Mouse (Mus musculus) testis, postnatal 10 days (tissue): ENCODE measurements around the gene B3galt4.
A peak's percentile ranks its signal among the peaks of the same experiment; 100 is the strongest.
"Not testable (repeated sequence)": the region's sequence is repeated elsewhere in the genome, so short reads cannot be mapped to it uniquely, and the experiment has no call there.

Source experiments
- DNase-seq: peaks from one replicate; pipeline ENCODE4 v3.0.0; 2021; ENCODE audit warnings: low spot score

The B3galt4 gene

DNA sequence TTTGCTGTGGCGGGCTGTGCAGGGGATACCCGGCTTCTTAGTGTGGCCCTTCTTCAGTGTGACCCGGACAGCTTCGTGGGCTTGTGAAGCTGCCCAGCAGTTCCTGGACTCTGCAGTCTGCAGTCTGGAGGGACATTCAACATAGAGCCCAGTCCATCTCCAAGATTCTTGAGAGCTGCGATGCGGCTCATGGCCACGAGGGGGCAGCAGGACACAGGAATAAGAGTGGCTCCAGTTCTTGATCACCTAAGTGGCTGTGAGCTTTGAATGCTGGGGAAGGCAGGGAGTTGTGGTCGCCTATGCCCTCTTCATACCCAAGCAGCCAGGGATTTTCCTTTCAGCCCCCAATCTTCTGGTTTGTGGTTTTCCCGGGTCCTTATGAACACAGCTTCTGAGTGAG, 17.2 kb upstream of the B3galt4 start:
- peak; percentile 83 for DNase-seq

DNA sequence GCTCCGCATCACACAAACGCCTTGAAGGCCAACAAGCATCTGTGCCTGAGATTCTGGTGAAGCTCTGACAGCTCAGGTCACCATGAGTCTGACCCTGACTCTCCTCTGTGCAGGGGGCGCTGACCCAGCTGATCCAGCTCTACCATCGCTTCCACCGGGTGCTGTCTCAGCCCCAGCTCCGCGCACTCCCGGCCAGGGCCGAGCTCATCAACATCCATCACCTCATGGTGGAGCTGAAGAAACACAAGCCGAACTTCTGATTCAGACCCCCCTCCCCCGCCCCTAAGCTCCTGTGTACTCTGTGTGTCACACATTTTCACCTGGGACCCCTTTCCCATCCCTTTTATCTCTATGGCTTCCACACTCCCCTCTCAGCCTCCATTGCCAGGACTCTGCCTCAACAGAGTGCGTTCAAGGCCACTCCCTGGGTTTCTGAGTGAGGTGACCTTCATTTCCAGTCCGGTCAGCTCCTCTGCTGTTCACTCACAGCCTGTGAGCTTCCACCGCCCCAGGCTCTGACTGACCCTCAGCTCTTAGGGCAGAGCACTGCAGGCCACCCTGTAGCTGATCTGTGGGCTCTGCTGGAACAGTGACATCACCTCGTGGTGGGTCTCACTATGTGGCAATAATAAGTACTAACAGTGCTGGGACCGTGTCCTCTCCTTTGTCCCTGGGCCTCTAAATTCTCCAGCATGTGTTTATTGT, 14.7 kb upstream of the B3galt4 start:
- peak; percentile 49 for DNase-seq

DNA sequence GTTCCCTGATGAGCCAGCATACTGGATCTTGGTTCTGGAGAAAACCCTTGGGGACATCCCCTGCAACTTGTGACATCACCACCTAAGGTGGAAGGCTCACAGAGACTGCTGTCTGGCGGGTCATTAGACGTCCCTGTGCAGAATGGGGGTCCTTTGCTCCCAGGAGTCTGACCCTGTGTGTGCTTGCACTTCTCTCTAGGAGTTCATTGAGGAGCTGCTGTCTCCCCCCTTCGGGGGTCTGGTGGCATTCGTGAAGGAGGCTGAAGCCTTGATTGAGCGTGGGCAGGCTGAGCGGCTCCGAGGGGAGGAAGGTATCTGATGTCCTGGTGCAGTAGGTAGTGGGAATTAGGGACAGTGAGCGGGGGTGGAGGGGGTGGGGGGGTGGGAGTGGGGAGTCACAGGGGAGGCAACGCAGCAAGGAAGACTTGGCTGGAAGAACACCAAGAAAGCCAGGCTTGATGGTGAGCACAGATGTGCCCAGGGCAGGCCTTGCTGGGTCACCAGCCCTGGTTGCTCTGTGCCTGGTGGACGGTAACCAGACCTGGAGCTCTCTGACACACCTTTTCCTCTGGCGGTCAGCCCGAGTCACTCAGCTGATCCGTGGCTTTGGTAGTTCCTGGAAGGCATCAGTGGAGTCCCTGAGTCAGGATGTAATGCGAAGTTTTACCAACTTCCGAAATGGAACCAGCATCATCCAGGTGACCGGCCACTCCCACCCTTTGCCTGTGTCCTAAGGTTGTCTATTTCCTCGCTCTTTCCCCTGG, 14.0 kb upstream of the B3galt4 start:
- peak; percentile 55 for DNase-seq

DNA sequence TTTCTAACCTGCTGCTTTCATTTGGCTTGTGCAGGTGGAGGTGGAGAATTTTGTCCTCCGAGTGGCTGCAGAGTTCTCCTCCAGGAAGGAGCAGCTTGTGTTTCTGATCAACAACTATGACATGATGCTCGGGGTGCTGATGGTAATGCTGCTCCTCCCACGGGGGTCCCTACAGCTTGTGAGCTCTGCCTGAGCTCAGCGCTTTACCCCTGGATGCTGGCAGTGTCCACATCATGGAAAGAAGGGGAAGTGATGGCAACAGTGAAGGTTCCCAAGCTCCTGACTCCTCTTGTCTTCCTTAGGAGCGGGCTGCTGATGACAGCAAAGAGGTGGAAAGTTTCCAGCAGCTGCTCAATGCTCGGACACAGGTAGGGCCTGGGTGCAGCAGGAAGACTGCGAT, 11.6 kb upstream of the B3galt4 start:
- no peak for DNase-seq

DNA sequence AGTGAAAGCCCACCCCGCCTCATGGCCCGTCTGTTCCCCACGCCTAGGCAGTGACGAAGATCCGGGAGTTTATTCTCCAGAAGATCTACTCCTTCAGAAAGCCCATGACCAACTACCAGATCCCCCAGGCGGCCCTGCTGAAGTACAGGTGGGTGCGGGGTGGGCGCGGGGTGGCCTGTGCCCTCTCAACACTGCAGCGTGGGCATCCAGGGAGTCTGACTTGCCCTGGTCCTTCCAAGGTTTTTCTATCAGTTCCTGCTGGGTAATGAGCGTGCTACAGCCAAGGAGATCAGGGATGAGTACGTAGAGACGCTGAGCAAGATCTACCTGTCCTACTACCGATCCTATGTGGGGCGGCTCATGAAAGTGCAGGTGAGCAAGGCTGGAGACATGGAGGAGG, 8.7 kb upstream of the B3galt4 start:
- no peak for DNase-seq

DNA sequence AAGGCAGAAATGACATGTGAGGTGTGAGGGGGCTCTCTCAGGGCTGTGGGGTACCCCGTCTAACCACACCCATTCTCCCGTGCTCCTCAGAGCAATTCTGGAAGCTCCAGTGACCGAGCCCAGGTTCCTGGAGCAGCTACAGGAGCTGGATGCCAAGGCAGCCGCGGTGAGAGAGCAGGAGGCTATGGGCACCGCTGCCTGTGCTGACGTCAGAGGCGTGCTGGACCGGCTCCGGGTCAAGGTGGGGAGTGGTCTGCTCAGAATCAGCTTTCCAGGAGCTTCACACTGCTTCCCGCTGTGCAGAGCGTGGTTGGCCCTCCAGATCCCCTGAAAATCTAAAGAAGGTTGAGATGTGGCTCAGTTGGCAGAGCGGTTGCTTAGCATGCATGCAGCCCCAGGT, 7.8 kb upstream of the B3galt4 start:
- peak; percentile 65 for DNase-seq

DNA sequence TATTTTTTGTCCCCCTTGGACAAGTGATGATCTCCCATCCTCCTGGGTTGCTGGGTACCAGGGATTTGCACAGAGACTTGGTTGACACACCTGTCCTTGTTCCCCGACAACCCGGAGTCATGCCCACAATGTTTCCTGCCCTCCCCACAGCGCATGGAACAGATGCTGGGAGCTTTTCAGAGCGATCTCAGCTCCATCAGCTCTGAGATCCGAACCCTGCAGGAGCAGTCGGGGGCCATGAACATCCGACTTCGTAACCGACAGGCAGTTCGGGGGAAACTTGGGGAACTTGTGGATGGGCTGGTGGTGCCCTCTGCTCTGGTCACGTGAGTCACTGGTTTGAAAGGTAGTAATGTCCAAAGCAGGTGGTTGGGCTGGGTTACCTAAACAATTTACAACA, 7.2 kb upstream of the B3galt4 start:
- no peak for DNase-seq

DNA sequence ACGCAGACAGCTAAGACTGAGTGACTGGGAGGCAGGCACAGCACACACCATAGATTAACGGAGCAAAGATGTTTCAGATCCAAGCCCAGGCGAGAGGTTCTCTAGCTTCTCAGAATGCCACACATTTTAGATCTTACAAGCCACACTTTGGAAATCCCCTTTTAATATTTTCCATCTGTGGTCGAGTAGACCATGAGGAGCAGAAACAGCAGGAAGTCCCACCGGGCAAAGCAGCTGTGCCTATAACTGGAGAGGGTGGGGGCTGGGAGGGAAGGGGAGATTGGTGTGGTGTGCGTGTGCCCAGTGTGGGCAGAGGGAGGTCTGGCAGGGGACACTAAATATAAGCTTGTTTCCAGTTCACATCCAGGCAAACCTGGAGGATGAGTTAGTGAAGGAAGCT, 6.2 kb upstream of the B3galt4 start:
- DNase-seq = no peak

DNA sequence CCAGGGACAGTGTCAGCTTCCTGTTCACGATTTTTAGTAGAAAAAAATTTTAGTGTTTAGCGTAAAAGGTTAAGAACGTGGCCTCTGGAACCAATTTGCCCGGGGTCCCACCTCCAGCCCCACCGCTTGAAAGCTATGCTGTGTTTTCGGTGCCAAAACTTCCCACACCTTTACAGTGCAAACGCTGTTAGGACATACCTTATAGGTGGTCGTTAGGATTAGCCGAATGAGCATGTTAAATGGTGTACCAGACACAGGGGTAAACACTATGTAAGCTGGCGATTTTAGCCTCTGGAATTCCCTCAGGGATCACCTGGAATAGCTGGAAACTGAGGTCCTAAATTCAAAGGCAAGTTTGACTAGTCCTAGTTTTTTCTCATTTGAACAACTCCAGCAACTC, 5.0 kb upstream of the B3galt4 start:
- DNase-seq = no peak

DNA sequence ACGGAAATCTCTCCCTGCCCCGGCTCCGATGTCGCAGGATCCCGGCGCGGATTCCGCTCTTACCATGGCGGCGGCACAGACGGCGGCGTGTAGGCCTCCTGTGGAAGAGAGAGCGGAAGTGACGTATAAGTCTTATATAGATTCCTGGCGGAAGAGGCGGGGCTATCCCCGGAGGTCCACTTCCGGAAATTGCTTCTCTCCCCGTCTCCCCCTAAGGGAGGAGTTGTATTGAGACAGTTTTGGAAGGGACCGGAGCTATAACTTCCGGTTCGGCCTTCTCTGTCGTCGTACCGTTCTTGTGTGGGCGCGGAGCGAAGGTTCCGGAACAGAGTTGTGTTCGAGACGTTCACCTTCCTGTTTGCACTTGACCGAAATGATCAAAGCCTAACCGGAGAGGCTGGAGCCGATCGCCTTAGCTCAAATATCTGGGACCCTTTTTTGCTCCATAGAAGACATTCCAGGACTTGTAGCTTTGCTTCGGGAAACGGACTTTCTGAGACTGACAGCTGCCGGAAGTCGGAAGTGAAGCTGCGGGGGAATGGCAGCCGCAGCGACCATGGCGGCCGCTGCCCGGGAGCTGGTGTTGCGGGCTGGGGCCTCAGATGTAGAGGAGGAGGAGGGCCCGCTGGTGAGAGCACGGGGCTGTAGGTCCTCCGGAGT, 4.4 kb upstream of the B3galt4 start, which contains the start of the genes Vps52 and Rps18:
Gene Vps52 (plus strand): TSS at position 258 of the 660 bp plus-strand sequence.
Gene Rps18 (minus strand): TSS at position 447 of the 660 bp plus-strand sequence.
- peak; percentile 95 for DNase-seq

DNA sequence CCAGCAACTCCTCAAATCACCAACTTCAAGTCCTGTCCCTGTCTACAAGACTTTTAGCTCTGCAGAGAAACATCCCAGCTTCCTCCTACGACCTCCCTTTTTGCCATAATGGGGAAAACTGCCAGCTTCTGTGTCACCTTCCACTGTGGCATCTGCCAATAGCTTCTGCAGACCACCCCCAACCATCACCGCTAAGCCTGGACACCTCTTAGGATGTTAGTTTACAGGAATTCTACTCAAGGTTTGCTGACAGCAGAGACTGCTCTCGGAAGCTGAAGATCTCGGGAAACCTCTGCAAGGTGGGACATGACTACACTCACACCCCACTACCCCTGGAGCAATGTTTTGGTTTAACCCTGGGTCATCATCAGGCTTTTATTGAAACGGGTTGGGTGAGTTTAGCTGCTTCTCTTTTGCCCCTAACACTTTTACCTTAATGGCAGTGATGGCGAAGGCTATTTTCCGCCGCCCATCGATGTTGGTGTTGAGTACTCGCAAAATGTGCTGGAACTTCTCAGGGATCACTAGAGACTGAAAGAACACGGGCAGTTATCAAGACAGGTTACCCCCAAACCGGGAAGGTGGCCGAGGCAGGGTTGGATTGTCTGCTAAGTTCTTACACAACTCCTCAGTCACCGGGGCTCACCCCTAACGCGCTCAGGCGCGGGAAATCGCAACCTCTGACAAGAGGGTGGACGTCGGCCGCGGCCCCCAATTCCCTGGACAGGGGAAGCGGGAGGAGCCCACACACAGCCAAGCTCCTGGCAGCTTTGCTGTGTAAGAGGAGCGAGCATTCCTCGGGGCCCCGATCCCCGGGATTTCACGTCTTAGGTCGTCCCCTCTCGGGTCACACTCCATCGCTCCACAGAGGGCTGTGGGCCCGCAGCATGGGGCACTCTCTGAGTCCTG, 3.6 kb upstream of the B3galt4 start:
- peak; percentile 71 for DNase-seq

DNA sequence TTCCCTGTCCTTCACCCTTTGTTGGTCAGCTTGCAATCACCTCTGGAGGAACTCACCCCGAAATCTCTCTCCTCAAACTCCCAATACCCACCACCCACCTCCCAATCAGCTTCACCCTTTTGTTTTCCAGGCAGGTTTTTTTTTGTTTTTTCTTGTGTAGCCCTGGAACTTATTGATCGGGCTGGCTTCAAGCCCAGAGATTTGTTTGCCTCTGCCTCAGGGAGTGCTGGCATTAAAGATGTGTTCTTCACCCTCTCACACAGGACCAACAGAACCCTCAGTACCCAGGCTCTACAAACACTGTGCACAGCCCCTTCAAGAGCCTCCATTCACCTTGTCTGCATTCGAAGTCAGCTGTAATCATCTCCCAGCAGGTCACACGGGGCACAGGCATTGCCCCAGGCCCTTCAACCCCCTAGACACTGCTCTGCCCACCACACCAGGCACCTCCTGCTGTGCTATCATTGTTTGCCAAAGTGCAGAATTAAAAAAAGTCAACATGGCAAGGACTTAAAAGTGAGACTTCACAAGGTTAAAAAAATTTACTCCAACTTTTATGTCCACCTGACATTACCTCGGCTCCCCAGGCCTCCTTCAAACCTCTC, 2.8 kb upstream of the B3galt4 start:
- DNase-seq = no peak

DNA sequence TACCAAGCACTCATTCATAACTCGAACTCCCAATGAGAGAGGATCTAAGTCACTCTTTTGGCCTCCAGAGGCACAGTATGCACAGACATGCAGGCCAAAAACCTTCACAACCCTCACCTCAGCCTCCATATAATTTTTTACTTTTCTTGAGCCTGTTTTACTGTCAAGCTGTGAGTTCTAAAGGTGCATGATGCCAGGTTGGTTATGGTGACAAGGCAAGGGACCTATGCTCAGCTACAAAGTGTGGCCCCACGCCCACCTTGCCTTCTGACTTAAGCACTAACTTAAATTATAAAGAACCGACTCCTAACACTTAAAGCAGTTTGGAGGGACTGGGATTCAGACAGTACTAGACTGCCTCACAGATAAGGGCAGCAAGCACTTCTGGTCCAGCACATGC, 2.0 kb upstream of the B3galt4 start:
- DNase-seq = no peak

DNA sequence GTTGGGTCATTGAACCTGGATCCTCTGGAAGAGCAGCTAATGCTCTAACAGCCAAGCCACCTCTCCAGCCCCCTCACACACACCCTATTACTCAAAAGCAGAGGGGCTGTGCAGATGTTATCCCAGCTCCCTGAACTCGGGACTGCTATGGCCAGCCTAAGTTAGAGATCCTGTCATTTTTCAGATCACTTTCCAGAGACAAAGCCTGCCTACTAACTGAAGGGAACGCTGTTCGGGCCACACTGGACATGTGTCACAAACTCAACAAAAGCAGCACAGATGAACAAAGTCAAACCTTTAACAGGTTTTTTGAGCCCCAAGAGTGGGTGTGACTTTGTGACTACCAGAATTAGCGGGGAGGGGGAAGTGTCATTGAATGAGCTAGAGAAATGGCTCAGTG, 1.6 kb upstream of the B3galt4 start:
- DNase-seq = no peak

DNA sequence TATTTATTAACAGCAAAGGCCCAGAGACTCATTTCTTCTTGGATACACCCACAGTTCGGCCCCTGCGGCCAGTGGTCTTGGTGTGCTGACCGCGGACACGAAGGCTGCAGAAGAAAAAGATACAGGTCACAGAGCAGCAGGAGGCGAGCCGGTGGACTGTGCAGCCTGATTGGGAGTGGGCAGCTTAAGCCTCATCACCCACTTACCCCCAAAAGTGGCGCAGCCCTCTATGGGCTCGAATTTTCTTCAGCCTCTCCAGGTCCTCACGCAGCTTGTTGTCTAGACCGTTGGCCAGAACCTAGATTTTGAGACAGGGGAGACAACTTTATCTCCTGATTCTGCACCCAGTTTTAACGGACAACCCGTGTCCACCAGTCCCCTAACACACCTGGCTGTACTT, 727 bp upstream of the B3galt4 start:
- DNase-seq = not testable (repeated sequence)

DNA sequence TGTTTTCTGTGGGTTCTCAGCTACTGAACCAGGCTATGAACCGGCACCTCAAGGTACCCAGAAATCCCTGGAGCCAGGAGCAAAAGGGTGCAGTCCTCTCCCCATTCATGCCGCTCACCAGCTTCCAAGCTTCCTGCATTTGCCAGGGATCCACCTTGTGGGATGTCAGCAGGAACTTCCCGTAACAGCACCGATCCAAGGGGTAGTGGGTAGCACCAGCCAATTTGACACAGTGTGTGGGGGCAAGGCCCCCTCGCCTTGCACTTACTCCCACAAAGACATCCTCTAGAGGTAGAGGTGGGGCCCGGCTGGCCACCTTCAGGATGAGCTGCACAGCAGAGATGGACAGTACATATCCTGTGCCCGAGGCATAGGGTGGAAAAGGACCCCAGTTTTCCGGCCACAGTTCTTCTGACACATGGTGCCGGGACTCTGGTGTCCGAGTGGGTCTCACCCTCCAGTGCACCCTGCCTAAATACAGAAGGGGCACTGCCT, 1.1 kb downstream of the B3galt4 start:
- DNase-seq = no peak

DNA sequence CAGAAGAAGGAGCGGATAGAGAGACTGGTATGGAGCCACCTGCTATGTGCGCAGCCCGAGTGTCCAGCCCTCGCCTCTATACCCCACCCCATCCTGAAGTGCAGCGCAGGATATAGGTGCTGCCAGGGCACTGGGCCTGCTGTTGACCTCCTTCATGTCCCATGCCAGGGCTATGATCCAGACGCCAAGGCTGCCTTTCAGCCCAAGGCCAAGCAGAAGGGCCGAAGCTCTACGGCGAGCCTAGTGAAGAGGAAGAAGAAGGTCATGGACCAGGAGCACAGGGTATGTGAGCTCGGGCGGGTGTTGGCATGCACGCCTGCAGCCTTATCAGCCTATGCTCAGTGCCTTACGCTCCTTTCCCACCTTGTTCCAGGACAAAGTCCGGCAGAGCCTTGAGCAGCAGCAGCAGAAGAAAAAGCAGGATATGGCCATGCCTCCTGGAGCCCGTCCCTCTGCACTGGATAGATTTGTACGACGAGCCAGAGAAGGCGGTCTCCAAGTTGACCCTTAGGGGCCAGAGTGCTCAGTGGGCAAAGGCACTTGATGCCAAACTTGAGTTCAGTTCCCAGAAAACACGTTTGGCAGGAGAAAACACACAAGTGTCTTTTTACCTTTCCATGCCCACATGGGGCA, 2.3 kb downstream of the B3galt4 start:
- DNase-seq = no peak

DNA sequence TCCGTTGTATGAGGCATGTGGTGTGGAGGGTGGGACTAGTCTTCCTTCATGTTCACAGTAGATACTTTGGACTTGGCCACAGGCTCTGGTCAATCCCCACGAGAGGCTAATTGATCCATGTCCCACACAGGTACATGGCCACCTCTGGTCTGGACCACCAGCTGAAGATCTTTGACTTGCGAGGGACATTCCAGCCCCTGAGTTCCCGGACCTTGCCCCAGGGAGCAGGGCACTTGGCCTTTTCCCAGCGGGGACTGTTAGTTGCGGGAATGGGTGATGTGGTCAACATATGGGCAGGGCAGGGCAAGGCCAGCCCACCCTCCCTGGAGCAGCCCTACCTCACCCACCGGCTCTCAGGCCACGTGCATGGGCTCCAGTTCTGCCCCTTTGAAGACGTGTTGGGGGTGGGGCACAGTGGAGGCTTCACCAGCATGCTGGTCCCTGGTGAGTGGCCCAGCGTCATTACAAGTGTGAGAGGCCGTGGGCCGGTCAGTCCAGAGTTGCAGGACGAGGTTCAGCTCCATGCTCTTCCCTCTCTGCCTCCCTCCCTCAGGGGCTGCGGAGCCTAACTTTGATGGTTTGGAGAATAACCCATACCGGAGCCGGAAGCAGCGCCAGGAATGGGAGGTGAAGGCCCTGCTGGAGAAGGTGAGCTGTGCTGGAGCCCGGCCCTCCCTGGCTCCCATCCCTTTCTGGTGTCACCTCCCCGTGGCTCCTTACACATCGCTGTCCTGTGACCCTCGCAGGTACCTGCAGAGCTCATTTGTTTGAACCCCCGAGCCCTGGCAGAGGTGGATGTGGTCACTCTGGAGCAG, 3.0 kb downstream of the B3galt4 start:
- no peak for DNase-seq

DNA sequence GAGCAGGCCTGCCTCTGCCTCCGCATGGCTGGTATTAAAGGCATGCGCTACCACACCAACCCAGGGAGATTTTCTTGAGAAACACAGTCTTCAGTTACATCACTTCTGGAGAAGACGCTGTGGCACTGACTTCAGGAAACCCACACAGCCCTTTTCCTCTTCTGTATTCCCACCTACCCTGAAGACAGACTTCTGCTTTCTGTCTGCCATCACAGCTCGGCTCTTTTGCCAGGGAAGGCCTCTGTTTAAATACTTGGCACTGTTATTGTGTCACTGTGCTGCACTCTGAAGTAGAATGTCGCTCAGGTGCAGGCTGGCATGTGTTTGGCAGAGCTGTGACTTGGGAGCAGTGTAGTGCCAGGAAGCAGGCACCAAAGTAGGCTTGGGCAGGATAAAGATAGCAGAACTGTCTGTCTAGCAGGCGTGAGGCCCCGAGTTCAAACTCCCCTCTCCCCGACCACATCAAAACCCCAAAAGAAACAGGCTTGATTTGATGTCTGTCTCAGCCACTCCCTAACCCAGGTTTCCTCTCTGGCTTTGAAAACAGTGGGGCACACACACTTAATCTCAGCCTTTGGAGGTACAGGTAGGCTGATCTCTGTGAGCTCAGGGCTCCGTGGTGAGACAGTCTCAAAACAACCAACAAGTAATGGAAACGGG, 3.7 kb downstream of the B3galt4 start:
- DNase-seq = no peak
